Mouse (Mus musculus): Measurements from ENCODE around the gene Mrpl30.

Gene Mrpl30

DNA sequence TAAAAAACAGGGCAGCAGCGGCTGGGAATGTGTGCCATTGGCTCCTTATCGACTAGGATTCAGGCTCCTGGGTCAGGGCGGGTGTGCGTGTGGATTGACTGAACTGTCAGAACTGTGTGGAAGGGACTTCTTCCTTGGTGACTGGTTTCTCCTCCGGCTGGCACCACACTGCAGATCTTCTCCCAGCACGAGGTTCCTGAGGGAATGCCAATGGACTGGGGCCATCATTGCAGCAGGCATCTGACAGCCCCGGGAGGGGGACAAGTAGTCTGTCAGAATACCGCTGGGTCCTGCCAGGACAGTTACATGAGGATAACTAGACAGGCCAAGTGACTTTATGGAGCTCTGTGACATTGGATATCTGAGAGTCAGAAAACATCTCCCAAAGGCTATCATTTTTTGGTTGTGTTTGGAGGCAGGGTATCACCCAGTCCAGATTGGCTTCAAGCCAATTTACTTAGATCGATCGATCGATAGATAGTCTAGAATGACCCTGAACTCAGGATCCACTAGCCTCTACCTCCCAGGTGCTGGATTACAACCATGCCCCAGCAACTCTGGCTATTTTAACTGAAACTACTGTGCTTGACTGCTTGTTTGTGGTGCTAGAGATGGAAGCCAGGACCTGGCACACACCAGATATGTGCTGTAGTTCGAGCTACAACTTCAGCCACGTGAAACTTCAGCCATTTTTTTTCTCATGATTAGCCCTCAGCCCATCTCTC is 12.4 kb upstream of the Mrpl30 start:
- peaks cover 6% of the 10 kb centered on the region for H3K36me3 ChIP-seq (ENCODE audit: control insufficient read depth, insufficient read depth, low read length, poor library complexity, severe bottlenecking)
- H3K27me3 ChIP-seq (ENCODE audit: control insufficient read depth, insufficient read depth, low read length, poor library complexity, severe bottlenecking), result no peaks in the 10 kb centered on the region
- DNase-seq (ENCODE audit: low read depth, low spot score), result no peak

DNA sequence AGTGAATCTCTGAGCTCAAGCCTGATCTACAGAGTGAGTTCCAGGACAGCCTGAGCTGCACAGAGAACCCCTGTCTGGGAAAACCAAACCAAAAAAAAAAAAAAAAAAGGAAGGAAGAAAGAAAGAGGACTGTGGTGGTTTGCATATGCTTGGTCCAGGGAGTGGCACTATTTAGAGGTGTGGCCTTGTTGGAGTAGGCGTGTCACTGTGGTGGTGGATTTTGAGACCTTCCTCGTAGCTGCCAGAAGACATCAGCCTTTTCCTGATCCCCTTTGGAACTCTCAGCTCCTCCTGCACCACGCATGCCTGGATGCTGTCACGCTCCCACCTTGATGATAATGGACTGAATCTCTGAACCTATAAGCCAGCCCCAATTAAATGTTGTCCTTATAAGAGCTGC is 6.9 kb upstream of the Mrpl30 start:
- Histone ChIP-seq H3K27me3 (ENCODE audit: control insufficient read depth, insufficient read depth, low read length, poor library complexity, severe bottlenecking) (no peaks in the 10 kb centered on the region), H3K36me3 (ENCODE audit: control insufficient read depth, insufficient read depth, low read length, poor library complexity, severe bottlenecking) (peaks cover 6% of the 10 kb centered on the region)
- DNase-seq (ENCODE audit: low read depth, low spot score), result no peak

DNA sequence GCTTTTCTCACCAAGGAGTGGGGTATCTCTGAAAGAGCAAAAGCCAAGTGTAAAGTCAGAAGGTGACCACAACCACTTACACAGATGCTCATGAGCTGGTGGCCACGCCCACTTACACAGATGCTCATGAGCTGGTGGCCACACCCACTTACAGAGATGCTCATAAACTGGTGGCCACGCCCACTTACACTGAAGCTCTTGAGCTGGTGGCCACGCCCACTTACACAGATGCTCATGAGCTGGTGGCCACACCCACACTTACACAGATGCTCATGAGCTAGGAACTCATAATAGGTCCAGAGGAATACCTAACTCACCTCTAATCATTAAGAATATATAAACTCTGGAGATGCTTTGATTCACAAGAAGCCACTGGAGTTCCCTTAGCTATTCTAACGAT is 5.8 kb upstream of the Mrpl30 start:
- peaks cover 6% of the 10 kb centered on the region for H3K36me3 ChIP-seq (ENCODE audit: control insufficient read depth, insufficient read depth, low read length, poor library complexity, severe bottlenecking)
- no peaks in the 10 kb centered on the region for H3K27me3 ChIP-seq (ENCODE audit: control insufficient read depth, insufficient read depth, low read length, poor library complexity, severe bottlenecking)
- peak; percentile 64 for DNase-seq (ENCODE audit: low read depth, low spot score)

DNA sequence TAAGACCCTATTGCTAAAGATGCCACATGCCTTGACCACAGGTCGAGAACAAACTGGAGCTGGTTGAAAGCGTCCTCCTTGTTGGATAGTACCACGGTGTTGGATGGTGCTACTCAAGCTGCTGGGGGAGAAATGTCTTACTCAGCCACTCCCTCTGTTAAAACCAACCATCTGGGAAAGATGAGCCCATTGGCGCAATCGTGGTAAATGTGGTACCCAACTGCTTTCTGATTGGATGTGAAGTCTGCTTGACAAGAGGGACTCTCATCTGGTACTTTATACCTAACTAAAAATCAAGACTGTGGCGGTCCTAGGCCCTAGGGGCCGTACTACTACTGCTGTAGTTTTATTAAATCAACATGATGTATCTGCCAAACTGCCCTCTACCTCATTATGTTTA is 1.1 kb upstream of the Mrpl30 start:
- Histone ChIP-seq H3K27me3 (ENCODE audit: control insufficient read depth, insufficient read depth, low read length, poor library complexity, severe bottlenecking) (no peaks in the 10 kb centered on the region), H3K36me3 (ENCODE audit: control insufficient read depth, insufficient read depth, low read length, poor library complexity, severe bottlenecking) (no peaks in the 10 kb centered on the region; the same call in 1 of the 2 replicates)
- no peak for DNase-seq (ENCODE audit: low read depth, low spot score)

DNA sequence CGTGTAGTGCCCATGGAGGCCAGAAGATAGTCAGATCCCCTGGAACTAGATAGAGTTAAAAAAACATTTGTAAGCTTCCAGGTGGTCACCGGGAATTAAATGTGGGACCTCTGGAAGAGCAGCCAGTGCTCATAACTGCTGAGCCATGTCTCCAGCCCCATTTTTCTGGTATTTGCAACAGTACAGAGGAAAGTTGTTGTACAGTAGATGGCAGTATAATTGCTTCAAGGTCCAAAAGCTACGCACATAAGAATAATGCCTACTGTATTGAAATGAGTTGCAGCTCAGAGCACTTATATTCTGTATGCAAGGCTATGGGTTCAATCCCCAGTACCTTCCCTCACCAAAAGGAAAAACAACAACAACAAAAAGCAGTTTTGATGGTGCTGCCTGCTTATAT is 1.1 kb downstream of the Mrpl30 start:
- Histone ChIP-seq H3K27me3 (ENCODE audit: control insufficient read depth, insufficient read depth, low read length, poor library complexity, severe bottlenecking) (no peaks in the 10 kb centered on the region), H3K36me3 (ENCODE audit: control insufficient read depth, insufficient read depth, low read length, poor library complexity, severe bottlenecking) (peaks cover 2% of the 10 kb centered on the region)
- DNase-seq (ENCODE audit: low read depth, low spot score), result peak; percentile 47

DNA sequence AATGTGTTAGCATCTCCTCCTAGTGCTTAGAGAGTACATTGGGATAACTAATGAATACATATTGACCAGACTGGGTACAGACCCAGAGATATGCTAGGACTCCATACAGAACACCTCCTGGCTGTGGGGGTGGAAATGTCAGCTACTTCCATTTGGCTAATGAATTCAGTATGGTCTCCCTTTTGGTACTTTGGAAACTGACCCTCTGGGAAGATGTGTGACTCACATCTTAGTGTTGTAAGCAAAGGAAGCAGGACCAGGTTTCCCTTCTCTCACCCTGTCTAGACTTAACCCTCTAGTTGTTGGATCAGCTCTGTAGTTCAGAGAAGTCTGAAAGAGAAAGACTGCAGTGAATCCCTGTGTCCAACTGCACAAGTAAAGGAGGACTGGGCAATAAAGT is 4.3 kb downstream of the Mrpl30 start:
- DNase-seq (ENCODE audit: low read depth, low spot score), result no peak
- peaks cover 12% of the 10 kb centered on the region for H3K36me3 ChIP-seq (ENCODE audit: control insufficient read depth, insufficient read depth, low read length, poor library complexity, severe bottlenecking)
- no peaks in the 10 kb centered on the region for H3K27me3 ChIP-seq (ENCODE audit: control insufficient read depth, insufficient read depth, low read length, poor library complexity, severe bottlenecking)

DNA sequence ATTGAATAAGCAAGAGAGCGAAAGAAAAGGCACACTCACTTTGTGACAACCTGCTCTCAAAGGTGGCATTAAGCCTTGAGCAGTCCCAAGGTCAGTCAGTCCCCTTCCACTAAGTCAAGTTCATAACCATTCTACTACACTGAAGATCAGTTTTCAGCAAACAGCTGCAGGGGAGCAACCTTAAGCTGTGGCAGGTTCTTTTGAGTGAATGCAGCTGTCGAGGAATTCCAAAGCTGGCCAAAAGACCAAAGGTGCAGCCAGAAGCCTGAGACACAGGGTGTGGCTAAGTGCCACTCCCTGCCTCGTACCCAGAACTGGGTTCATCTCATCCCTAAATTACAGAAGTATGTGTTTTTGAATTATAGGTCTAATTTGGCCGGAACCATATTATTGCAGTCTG is 9.5 kb downstream of the Mrpl30 start:
- H3K36me3 ChIP-seq (ENCODE audit: control insufficient read depth, insufficient read depth, low read length, poor library complexity, severe bottlenecking), result peaks cover 12% of the 10 kb centered on the region
- H3K27me3 ChIP-seq (ENCODE audit: control insufficient read depth, insufficient read depth, low read length, poor library complexity, severe bottlenecking), result no peaks in the 10 kb centered on the region
- no peak for DNase-seq (ENCODE audit: low read depth, low spot score)

DNA sequence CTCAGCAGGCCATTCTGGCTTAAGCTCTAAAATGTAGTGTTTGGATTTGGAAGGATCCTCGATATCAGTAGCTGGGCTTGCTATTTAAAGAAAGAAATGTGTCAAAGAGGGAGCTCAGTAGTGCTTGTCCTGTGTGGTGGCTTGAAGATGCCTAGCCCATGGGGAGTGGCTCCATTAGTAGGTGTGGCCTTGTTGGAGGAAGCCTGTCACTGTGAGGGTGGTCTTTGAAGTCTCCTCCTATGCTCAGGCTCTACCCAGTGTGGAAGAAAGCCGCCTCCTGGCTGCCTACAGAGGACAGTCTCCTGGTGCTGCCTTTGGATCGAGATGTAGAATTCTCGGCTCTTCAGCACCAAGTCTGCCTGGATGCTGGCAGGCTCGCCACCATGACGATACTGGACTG is 10.0 kb downstream of the Mrpl30 start:
- DNase-seq (ENCODE audit: low read depth, low spot score), result no peak
- Histone ChIP-seq H3K36me3 (ENCODE audit: control insufficient read depth, insufficient read depth, low read length, poor library complexity, severe bottlenecking) (peaks cover 12% of the 10 kb centered on the region), H3K27me3 (ENCODE audit: control insufficient read depth, insufficient read depth, low read length, poor library complexity, severe bottlenecking) (no peaks in the 10 kb centered on the region)

DNA sequence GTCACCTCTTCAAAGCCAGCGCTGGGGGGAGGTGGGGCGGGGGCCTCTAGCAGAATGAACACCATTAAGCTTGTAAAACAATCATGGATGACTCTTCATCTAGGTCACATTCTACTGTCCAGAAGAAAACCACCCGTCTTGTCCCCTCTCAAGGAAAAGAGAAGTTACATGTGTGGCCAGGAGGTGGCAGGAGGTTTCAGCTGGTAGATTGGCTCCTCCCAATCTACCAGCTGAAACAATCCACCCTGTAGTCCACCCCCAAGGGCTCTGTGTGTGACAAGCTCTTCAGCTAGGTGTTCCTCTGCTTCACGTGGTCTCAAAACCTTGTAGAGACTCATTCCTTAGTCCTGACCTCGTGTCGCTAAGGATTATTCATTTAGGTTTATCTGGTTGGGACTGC is 12.9 kb downstream of the Mrpl30 start:
- Histone ChIP-seq H3K36me3 (ENCODE audit: control insufficient read depth, insufficient read depth, low read length, poor library complexity, severe bottlenecking) (peaks cover 7% of the 10 kb centered on the region), H3K27me3 (ENCODE audit: control insufficient read depth, insufficient read depth, low read length, poor library complexity, severe bottlenecking) (no peaks in the 10 kb centered on the region)
- DNase-seq (ENCODE audit: low read depth, low spot score), result peak; percentile 36

DNA sequence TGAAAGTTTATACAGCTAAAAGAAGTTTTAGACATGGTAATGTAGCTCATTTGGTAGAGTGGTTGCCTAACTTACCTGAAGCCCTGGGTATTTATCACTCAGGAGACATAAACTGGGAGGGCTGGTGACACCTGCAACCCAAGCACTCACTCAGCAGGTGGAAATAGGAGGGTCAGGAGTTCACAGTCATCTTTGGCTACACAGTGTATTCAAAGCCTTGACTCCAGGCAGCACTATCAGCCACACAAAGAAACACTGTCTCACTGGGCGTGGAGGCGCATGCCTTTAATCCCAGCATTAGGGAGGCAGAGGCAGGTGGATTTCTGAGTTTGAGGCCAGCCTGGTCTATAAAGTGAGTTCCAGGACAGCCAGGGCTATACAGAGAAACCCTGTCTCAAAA is 22.5 kb downstream of the Mrpl30 start:
- DNase-seq (ENCODE audit: low read depth, low spot score), result no peak

DNA sequence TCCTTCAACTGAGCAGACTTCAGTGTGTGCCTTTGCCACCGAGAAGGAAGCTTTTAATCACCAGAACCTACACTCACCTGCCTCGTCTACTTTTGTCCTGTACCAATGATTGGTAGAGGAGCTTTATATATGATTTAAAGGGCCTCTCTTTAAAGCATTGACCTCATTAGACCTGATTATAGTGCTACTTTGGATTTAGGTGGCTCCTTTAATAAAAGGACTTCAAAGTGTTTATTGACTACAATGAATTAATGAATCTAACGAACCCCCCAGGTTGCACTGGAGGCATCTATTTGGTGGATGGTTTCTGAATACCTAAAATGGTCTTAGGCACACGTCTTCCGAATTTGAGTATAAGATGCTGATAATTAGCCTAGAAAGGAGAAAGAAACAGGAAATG is 26.1 kb downstream of the Mrpl30 start, which contains the start of gene Lyg2:
Gene Lyg2, minus strand, starts transcription at position 101 of the 400 bp plus-strand sequence.
- no peak for DNase-seq (ENCODE audit: low read depth, low spot score)
- Histone ChIP-seq H3K27me3 (ENCODE audit: control insufficient read depth, insufficient read depth, low read length, poor library complexity, severe bottlenecking) (no peaks in the 10 kb centered on the region), H3K36me3 (ENCODE audit: control insufficient read depth, insufficient read depth, low read length, poor library complexity, severe bottlenecking) (no peaks in the 10 kb centered on the region)

More for the DNA sequence above, 22.5 kb downstream of the Mrpl30 start:
- Histone ChIP-seq H3K36me3 (ENCODE audit: control insufficient read depth, insufficient read depth, low read length, poor library complexity, severe bottlenecking) (no peaks in the 10 kb centered on the region), H3K27me3 (ENCODE audit: control insufficient read depth, insufficient read depth, low read length, poor library complexity, severe bottlenecking) (no peaks in the 10 kb centered on the region)

DNA sequence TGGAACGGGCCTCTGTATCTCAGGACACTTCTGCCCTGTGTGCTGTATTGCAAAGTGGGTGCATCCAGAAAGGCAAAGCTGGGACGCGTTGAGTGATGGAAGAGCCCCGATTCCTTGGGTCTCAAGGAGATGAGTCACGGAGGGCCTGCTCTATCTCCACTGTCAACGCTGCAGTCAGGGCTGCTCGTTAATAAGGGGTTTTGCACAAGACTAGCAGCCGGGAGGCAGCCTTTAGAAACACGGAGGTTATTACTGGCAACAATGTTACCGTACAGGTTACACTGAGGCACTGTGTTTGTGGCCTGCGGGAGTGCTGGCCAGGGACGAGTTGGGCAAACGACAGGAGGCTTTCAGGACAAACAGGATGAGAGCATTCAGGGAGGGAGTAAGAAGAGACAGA is 27.4 kb downstream of the Mrpl30 start:
- no peaks in the 10 kb centered on the region for H3K36me3 ChIP-seq (ENCODE audit: control insufficient read depth, insufficient read depth, low read length, poor library complexity, severe bottlenecking)
- no peaks in the 10 kb centered on the region for H3K27me3 ChIP-seq (ENCODE audit: control insufficient read depth, insufficient read depth, low read length, poor library complexity, severe bottlenecking)
- DNase-seq (ENCODE audit: low read depth, low spot score), result no peak

DNA sequence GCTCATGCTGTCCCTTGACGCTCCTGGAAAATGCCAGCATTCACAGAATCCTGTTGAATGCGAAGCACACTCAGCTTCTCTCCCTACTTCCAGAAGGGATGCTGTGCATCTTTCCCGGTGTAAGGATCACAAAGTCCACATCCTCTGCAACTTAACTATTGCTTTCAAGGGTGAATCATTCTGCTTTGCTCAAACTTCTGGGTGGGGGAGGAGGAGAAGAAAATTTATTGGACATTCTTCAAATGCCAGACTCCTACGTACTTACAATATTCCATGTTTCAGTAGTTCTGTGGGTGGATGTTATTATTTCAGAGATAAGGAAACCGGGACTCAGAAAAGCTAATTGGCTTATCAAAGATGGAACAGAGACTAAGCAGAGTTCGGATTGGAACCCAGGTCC is 27.8 kb downstream of the Mrpl30 start:
- H3K27me3 ChIP-seq (ENCODE audit: control insufficient read depth, insufficient read depth, low read length, poor library complexity, severe bottlenecking), result no peaks in the 10 kb centered on the region
- no peak for DNase-seq (ENCODE audit: low read depth, low spot score)

DNA sequence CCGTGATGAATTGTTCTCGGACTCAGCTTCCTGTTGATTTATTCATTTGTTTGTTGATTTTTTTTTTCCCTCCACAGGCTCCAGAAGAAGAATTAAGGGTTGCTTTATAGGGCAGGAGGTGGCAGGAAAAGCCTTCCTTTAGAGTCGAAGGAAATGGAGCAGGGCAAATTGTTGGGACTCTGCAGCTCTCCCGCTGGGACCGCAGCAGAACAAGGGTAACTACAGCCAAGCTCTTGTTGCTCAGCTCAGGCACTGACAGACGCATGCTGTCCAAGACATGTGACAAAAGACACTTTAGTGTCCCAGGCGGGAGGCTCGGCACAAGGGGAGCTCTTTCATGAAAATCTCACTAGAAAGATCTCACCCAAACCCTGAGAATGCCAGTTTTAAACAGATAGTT is 32.3 kb downstream of the Mrpl30 start:
- no peaks in the 10 kb centered on the region for H3K36me3 ChIP-seq (ENCODE audit: control insufficient read depth, insufficient read depth, low read length, poor library complexity, severe bottlenecking)
- H3K27me3 ChIP-seq (ENCODE audit: control insufficient read depth, insufficient read depth, low read length, poor library complexity, severe bottlenecking), result no peaks in the 10 kb centered on the region
- DNase-seq (ENCODE audit: low read depth, low spot score), result no peak

More for the DNA sequence above, 27.8 kb downstream of the Mrpl30 start:
- no peaks in the 10 kb centered on the region for H3K36me3 ChIP-seq (ENCODE audit: control insufficient read depth, insufficient read depth, low read length, poor library complexity, severe bottlenecking)

DNA sequence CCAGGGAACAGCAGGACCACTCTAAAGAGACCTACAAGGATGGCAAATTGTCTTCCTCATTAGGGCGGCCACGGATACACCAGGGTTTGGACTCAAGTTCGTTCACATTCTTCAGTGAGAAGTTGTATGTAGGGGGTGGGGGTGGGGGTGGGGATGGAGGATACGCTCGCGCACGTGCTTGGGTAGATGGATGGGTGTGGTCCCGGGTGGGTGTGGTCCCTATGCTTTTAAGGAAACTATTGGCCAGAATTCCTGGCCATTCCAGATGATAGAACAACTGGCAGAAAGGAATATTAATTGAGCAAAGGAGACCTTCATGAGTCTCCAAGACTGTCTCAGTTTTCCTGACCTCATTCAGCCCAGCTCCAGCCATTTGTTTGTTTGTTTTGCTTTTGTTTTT is 35.7 kb downstream of the Mrpl30 start:
- Histone ChIP-seq H3K36me3 (ENCODE audit: control insufficient read depth, insufficient read depth, low read length, poor library complexity, severe bottlenecking) (no peaks in the 10 kb centered on the region), H3K27me3 (ENCODE audit: control insufficient read depth, insufficient read depth, low read length, poor library complexity, severe bottlenecking) (no peaks in the 10 kb centered on the region)
- DNase-seq (ENCODE audit: low read depth, low spot score), result no peak

DNA sequence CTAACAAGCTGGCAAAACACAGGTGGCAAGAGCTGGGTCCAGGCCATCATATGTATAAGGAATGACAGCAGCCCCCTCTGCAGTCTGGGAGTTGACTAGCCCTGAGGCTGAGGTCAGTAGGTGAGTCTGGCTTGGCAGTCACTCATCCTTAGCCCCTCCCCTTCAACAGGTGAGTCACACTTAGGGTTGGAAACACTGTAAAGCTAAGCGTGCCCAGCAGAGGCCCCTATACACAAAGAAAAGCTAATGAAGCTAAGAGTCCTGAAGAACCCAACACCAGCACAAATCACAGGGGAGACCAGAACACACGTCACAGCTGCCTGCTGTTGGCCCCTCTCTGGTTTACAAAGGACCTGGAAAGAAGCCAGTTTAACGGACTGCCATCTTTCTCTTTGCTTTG is 41.5 kb downstream of the Mrpl30 start:
- no peaks in the 10 kb centered on the region for H3K36me3 ChIP-seq (ENCODE audit: control insufficient read depth, insufficient read depth, low read length, poor library complexity, severe bottlenecking)
- no peaks in the 10 kb centered on the region for H3K27me3 ChIP-seq (ENCODE audit: control insufficient read depth, insufficient read depth, low read length, poor library complexity, severe bottlenecking)
- DNase-seq (ENCODE audit: low read depth, low spot score), result peak; percentile 19

All from splenic B cell, adult 2 months (primary cell).